Mouse (Mus musculus) colon, adult 2 months (tissue): ENCODE data around the gene Marveld2. TPM values are rescaled to one million over a fixed set of nuclear protein-coding genes. Genes with fewer than 3 reads are reported as not detected.

Source experiments
- polyA plus RNA-seq: library from polyadenylated mRNA; depleted of rRNA; stranded (reverse); fragments of >200 nt; gene quantifications from 2 replicates; pipeline ENCODE4 v1.2.3, GENCODE M21; 2012; rRNA removed

The Marveld2 gene
- 20.9 and 24.8 TPM in 2 replicates for polyA plus RNA-seq

DNA sequence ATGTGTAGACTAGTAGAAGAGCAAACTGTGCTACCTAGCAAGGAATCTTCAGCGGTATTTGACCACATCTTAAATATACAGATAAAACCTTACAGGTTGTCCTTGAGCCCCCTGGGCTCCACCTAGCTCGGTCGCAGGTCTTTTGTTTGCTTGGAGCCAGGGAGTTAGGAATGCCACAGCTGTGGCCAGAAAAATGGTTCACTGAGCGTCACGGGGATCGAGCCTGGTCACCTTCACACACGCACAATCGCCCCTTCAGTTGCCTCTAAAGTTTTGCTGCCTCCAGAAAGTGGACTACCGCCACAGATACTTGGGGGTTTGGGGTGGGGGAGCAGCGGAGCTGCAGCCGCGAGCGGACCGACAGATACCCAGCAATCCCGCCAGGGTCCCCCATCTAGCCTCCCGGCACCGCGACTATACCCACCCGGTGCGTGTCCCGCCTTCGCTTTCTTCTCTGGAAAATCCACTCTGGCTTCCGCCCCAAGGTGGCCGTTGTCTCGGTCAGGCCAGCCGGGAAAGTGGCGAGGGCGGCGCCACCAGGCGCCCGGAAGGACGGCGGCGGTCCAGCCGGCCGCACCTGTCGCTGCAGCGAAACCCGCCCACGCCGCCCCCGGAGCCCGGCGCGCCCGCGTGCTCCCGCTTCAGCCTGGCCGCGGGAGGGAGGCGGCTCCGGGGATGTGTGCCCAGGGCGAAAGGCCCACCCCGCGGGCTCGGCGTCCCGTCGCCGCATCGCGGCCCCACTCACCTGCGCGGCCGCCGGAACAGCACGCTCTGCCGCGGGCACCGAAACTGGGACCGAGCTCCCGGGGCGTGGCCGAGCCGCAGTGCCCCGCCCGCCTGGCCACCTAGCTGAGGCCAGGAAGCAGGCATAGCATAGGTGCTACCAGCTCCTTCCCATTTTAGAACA lies at the start of gene Marveld2:
Marveld2 (minus strand) TSS at position 791 of the 907 bp plus-strand sequence.

DNA sequence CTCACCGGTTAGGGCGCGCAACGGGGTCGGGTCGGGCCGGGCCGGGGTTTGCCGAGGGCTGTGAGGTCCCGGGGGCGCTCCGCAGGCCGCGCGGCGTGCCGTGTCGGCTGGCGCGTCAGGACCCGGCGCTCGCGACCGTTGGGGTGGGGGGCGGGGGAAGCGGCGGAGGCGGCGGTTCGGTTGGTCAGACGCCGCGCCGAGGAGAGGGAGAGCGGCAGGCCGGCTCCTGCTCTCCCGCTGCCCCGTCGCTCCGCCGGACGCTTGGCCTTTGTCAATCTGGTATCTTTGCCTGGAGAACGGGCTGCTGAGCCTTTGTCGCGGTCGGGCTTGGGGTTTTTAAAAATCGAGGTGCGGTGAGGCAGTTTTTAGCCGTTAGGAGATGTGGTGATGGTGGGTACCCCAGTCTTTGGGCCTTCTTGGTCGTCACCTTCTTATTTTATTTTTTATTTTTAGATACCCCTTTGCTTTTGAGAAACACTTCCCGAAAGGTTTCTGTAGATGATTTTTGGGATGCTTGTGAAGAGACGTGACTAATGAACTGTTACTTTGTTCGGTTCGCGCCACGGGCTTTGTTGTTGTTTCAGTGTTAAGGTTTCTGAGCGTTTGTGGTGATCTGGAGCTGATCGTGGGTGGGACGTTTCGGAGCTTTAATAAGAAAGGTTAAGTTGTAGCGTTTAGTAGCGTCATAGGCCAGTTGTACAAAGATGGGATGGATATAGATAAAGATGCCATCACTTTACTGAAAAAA lies 34.8 kb upstream of the Marveld2 start, which contains the start of gene Taf9:
Taf9 (plus strand) TSS at position 141 of the 748 bp plus-strand sequence.

DNA sequence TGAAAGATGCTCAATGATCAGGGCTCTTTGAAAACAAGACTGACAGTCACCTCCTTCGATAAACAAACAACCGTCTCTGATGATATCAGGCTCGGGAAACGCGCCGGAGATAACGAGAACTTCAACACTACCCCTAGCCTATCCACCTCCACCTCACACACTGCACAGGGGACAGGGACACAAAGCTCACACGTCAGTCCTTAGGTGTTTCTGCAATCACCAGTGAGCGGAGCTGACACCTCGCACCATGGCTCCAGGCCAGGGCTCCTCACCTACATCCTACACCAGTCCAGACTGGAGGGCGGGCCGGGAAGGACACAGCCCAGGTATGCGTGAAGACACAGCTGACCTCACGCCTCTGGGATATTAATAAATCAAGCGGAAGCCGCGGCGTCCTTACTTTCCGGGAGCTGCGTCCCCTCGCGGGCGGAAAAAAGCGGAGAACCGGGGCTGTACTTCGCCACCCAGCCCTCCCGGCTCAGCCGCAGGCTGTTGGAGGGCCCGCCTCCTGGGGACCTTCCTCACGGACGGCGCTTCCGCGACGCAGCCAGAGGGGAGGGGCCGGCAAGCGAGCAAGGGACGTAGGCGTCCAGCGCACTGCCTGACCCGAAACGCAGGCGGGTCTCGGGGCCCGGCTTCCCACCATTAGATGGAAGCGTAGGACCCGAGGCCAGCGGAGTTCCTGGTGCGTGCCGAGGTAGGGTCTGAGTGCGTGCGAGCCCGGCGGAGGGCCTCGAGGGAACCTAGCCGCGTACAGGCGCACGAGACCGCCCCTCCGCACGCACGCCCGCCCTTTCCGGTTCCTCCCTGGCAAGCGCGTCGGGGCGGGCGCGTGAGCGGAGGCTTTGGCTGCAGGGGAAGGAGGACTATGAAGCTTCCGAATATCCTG lies 34.0 kb upstream of the Marveld2 start, which contains the start of the genes Ak6 and Rad17:
Ak6 (plus strand) TSS at position 430 of the 889 bp plus-strand sequence.
Rad17 (minus strand) TSS at position 502 of the 889 bp plus-strand sequence.

DNA sequence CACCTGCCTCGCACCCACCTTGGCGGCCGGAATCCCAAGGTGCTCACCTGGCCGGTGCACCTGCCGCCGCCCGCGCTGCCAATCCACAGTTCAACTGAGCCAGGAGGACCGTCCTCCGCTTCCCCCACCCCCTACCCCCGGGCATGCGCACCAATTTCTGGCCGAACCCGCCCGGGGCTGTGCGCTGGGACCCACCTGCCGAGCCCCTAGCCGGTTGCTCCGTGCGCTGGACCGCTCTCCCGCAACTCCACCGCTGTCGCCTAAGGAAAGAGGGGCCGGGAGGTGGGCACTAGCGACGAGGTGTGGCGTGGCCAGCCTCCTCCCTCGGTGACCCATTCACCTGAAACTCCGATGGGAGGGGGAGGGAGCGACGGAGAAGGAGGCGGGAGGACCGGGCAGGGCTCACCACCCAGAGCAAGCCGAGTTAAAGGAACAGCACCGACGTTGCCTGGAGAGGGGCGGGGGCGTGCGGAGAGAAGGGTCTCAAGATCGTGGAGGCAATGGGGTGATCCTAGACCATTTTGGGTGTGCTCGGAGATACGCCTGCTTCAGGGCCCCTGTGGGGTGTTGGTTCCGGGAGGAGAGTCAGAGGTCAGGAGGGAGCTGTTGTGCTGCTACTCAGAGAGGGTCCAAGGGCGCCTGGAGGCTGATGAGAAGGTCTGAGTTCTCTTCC lies 64.3 kb downstream of the Marveld2 start, which contains the start of gene Ocln:
Ocln (minus strand) TSS at position 350 of the 673 bp plus-strand sequence.

Other genes with a start within 250 kb of the Marveld2 start
- 21.8 and 23.3 TPM in 2 replicates for gene Naip1, start 164.1 kb downstream of the Marveld2 start, polyA plus RNA-seq
- gene Gtf2h2, start 124.4 kb downstream of the Marveld2 start, polyA plus RNA-seq, result 9.1 and 13.6 TPM in 2 replicates
- gene Ocln, start 64.3 kb downstream of the Marveld2 start, polyA plus RNA-seq, result 21.7 and 24.7 TPM in 2 replicates
- gene Ak6, start 34.0 kb upstream of the Marveld2 start, polyA plus RNA-seq, result 11.1 and 15.1 TPM in 2 replicates
- 1.7 and 2.2 TPM in 2 replicates for gene Rad17, start 34.1 kb upstream of the Marveld2 start, polyA plus RNA-seq
- 0.75 and 1.3 TPM in 2 replicates for gene Taf9, start 34.6 kb upstream of the Marveld2 start, polyA plus RNA-seq
- gene Ccdc125, start 52.7 kb upstream of the Marveld2 start, polyA plus RNA-seq, result 1.1 and 1.7 TPM in 2 replicates
- gene Cdk7, start 114.0 kb upstream of the Marveld2 start, polyA plus RNA-seq, result 9.2 and 10.0 TPM in 2 replicates
- 39.4 and 44.3 TPM in 2 replicates for gene Mrps36, start 127.7 kb upstream of the Marveld2 start, polyA plus RNA-seq
- gene Cenph, start 158.9 kb upstream of the Marveld2 start, polyA plus RNA-seq, result 0.69 and 0.83 TPM in 2 replicates
- 6.3 and 9.1 TPM in 2 replicates for gene Ccnb1, start 169.6 kb upstream of the Marveld2 start, polyA plus RNA-seq
- gene Slc30a5, start 216.5 kb upstream of the Marveld2 start, polyA plus RNA-seq, result 17.3 and 18.7 TPM in 2 replicates